Mouse (Mus musculus) midbrain, embryonic 14.5 days (tissue): Measurements from ENCODE around the gene Olfr134. TPM values are rescaled to one million over a fixed set of nuclear protein-coding genes. Genes with fewer than 3 reads are reported as not detected.
"Not testable (repeated sequence)": the region's sequence is repeated elsewhere in the genome, so short reads cannot be mapped to it uniquely, and the experiment has no call there.

ENCODE experiments used
- ATAC-seq: fragments of 200-750 bp; cut with Nextera tagmentation; 2 replicates; pipeline ENCODE4 v1.8.0; 2017; ENCODE audit warnings: moderate number of reproducible peaks, moderate library complexity; ENCODE audit not compliant: low FRiP score, low TSS enrichment
- DNase-seq: peaks from one replicate; pipeline ENCODE4 v3.0.0-alpha.2; 2015
- H3K27ac ChIP-seq: fragments of 300-500 bp; sonication (generic); replicated peaks from 2 replicates; pipeline ENCODE4 v1.5.1; 2014; ENCODE audit warnings: mild to moderate bottlenecking, low read depth, low read length, moderate library complexity
- H3K27me3 ChIP-seq: fragments of 300-500 bp; sonication (generic); 2 replicates; pipeline ENCODE4 v1.6.1; 2014; ENCODE audit warnings: low read length, control low read depth, mixed read lengths; ENCODE audit not compliant: control insufficient read depth, insufficient read depth
- H3K36me3 ChIP-seq: fragments of 300-500 bp; sonication (generic); 2 replicates; pipeline ENCODE4 v1.6.1; 2014; ENCODE audit warnings: low read length, control low read depth; ENCODE audit not compliant: control insufficient read depth, insufficient read depth
- H3K4me1 ChIP-seq: fragments of 300-500 bp; sonication (generic); 2 replicates; pipeline ENCODE4 v1.6.1; 2014; ENCODE audit warnings: mild to moderate bottlenecking, antibody characterized with exemption, low read length, control low read depth; ENCODE audit not compliant: control insufficient read depth, insufficient read depth
- H3K4me2 ChIP-seq: fragments of 300-500 bp; sonication (generic); 2 replicates; pipeline ENCODE4 v1.6.1; 2014; ENCODE audit warnings: mild to moderate bottlenecking, low read length, moderate library complexity
- H3K4me3 ChIP-seq: fragments of 300-500 bp; sonication (generic); replicated peaks from 2 replicates; pipeline ENCODE4 v1.5.1; 2014; ENCODE audit warnings: low read depth, low read length
- H3K9ac ChIP-seq: fragments of 300-500 bp; sonication (generic); replicated peaks from 2 replicates; pipeline ENCODE4 v1.6.1; 2014; ENCODE audit warnings: mild to moderate bottlenecking, low read length, moderate library complexity
- H3K9me3 ChIP-seq: fragments of 300-500 bp; sonication (generic); 2 replicates; pipeline ENCODE4 v1.6.1; 2016; ENCODE audit warnings: low read length, control low read depth, mixed read lengths; ENCODE audit not compliant: control insufficient read depth
- WGBS: fragments of 180-500 bp; shearing (Covaris S2); extraction: QIAGEN DNeasy Blood & Tissue Kit; methylation state at CpG from one replicate; pipeline ENCODE4 v1.1.7; 2014; 5-methylcytosine and 5-hydroxymethylcytosine counted together
- polyA plus RNA-seq: library from polyadenylated mRNA; unstranded; fragments of >200 nt; fragmentation: Nextera tagmentation; extraction: Ambion mirVana; gene quantifications from 2 replicates; pipeline ENCODE4 v1.2.1, GENCODE M21; 2014

Olfr134 gene
- not detected in 2 replicates for polyA plus RNA-seq

- Histone ChIP-seq H3K4me1 (no peaks in the 10 kb centered on the region), H3K27ac (no peak within 1 kb of the TSS), H3K9ac (no peak within 1 kb of the TSS), H3K9me3 (no peaks in the 10 kb centered on the region), H3K36me3 (no peaks in the 10 kb centered on the region), H3K4me2 (no peak within 1 kb of the TSS), H3K27me3 (no peaks in the 10 kb centered on the region), H3K4me3 (no peak within 1 kb of the TSS)
- DNase-seq (no peak), ATAC-seq (no peak)
- 68% methylated on average over 3 of the region's 3 CpGs for WGBS
These were observed at the start of gene Olfr134 for GRCm38 (mm10) chr17:38171088-38171487. Gene Olfr134, plus strand, starts transcription at chr17:38171388.

- 85% methylated on average over 1 of the region's 1 CpGs for WGBS
- not testable (repeated sequence) for H3K9ac ChIP-seq, H3K36me3 ChIP-seq, ATAC-seq, H3K27me3 ChIP-seq, DNase-seq, H3K27ac ChIP-seq, H3K4me2 ChIP-seq, H3K9me3 ChIP-seq, H3K4me3 ChIP-seq, H3K4me1 ChIP-seq
These were observed 47.0 kb upstream of the Olfr134 start for GRCm38 (mm10) chr17:38124199-38124598.

DNA sequence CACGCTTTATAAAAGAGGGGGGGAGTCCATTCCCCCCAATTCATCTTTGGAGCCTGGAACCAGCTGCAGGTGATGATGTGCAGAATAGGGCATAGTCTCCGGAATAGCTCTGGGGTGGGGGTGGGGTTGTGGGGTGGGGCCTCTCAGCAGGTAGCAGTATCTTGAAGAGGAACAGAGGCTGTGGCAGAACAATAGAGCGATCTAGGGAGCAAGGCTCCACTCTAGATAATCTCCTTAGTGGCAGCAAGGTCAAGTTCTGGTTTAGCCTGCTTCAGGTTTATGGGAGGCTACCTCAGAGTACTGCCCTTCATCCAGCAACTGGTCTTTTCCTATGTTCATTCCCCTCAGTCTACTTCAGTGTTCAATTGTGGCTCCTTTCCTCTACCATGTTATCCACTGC, 45.8 kb upstream of the Olfr134 start:
- not testable (repeated sequence) for DNase-seq, H3K9ac ChIP-seq, ATAC-seq, H3K27ac ChIP-seq, H3K4me3 ChIP-seq, H3K9me3 ChIP-seq, H3K27me3 ChIP-seq, H3K36me3 ChIP-seq, H3K4me1 ChIP-seq, H3K4me2 ChIP-seq
- WGBS, result 57% methylated on average over 3 of the region's 3 CpGs

- H3K36me3 ChIP-seq, result no peaks in the 10 kb centered on the region
- no peaks in the 10 kb centered on the region for H3K4me1 ChIP-seq
- H3K27me3 ChIP-seq, result no peaks in the 10 kb centered on the region
- H3K4me2 ChIP-seq, result no peak within 1 kb of the TSS
- DNase-seq, result no peak
- H3K9me3 ChIP-seq, result no peaks in the 10 kb centered on the region
- no peak within 1 kb of the TSS for H3K4me3 ChIP-seq
- no peak within 1 kb of the TSS for H3K9ac ChIP-seq
- H3K27ac ChIP-seq, result no peak within 1 kb of the TSS
- no peak for ATAC-seq
- WGBS, result 72% methylated on average over 1 of the region's 1 CpGs
These were observed 36.8 kb upstream of the Olfr134 start, which contains the start of gene Olfr132 for GRCm38 (mm10) chr17:38134426-38134825. Gene Olfr132, minus strand, starts transcription at chr17:38134526.

DNA sequence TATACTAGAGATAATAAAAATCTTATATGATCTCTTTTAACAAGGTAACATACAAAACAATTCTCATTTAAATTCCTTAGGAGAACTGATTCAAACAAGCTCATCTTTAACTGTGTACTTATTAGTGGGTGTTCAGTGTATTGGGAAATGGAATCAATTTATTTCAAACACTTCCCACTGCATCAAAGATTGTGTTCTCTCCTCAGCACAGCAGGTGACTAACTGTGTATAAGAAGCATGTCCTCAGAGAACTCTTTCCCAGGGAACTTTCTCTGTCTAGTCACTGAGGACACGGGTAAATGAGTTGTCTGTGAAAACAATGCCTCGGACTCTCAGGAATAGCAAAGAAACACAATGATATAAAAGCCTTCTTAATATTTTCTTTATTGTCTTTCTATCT, 26.2 kb upstream of the Olfr134 start, which contains the start of gene Olfr133:
Gene Olfr133, plus strand, starts transcription at position 301 of the 400 bp plus-strand sequence.
- H3K4me3 ChIP-seq, result no peak within 1 kb of the TSS
- DNase-seq (peak; percentile 1), ATAC-seq (no peak)
- no peaks in the 10 kb centered on the region for H3K4me1 ChIP-seq
- H3K27me3 ChIP-seq, result no peaks in the 10 kb centered on the region
- H3K9ac ChIP-seq, result no peak within 1 kb of the TSS
- H3K4me2 ChIP-seq, result no peak within 1 kb of the TSS
- H3K9me3 ChIP-seq, result no peaks in the 10 kb centered on the region
- WGBS, result 47% methylated on average over 2 of the region's 2 CpGs
- no peak within 1 kb of the TSS for H3K27ac ChIP-seq
- H3K36me3 ChIP-seq, result no peaks in the 10 kb centered on the region

- Histone ChIP-seq H3K4me2 (no peak within 1 kb of the TSS), H3K9me3 (0 out of 2 replicates have a peak, but pooled peaks cover 3% of the 10 kb centered on the region), H3K36me3 (no peaks in the 10 kb centered on the region), H3K9ac (no peak within 1 kb of the TSS), H3K4me1 (no peaks in the 10 kb centered on the region), H3K27me3 (no peaks in the 10 kb centered on the region), H3K27ac (no peak within 1 kb of the TSS), H3K4me3 (no peak within 1 kb of the TSS)
- ATAC-seq (no peak), DNase-seq (no peak)
- 95% methylated on average over 1 of the region's 1 CpGs for WGBS
These were observed 32.8 kb downstream of the Olfr134 start, which contains the start of gene Olfr135 for GRCm38 (mm10) chr17:38204035-38204434. Gene Olfr135, plus strand, starts transcription at chr17:38204335.

Other genes starting within 250 kb of the Olfr134 start
- not detected in 2 replicates for gene Olfr761, start 218.3 kb upstream of the Olfr134 start, polyA plus RNA-seq
- not detected in 2 replicates for gene Olfr129, start 111.3 kb upstream of the Olfr134 start, polyA plus RNA-seq
- gene Olfr130, start 107.5 kb upstream of the Olfr134 start, polyA plus RNA-seq, result not detected in 2 replicates
- not detected in 2 replicates for gene Olfr131, start 82.7 kb upstream of the Olfr134 start, polyA plus RNA-seq
- not detected in 2 replicates for gene Olfr132, start 36.9 kb upstream of the Olfr134 start, polyA plus RNA-seq
- not detected in 2 replicates for gene Olfr133, start 26.1 kb upstream of the Olfr134 start, polyA plus RNA-seq
- gene Olfr135, start 32.9 kb downstream of the Olfr134 start, polyA plus RNA-seq, result not detected in 2 replicates
- gene Olfr138, start 89.6 kb downstream of the Olfr134 start, polyA plus RNA-seq, result not detected in 2 replicates
- gene Olfr137, start 136.2 kb downstream of the Olfr134 start, polyA plus RNA-seq, result not detected in 2 replicates
- gene Olfr136, start 158.4 kb downstream of the Olfr134 start, polyA plus RNA-seq, result not detected in 2 replicates
- gene Esp36, start 248.8 kb downstream of the Olfr134 start, polyA plus RNA-seq, result not detected in 2 replicates